Mouse (Mus musculus) megakaryocyte, embryonic 14.5 days (primary cell): ENCODE results near the gene Itpk1.

Source experiments
- FLI1 ChIP-seq: IDR thresholded peaks from 2 replicates; pipeline ENCODE4 v1.6.1; 2012; ENCODE audit warnings: low read length, inconsistent platforms, mixed read lengths
- GATA1 ChIP-seq: IDR thresholded peaks from 3 replicates; pipeline ENCODE4 v1.6.1; 2012; ENCODE audit warnings: mixed read lengths, low read length, inconsistent platforms, borderline replicate concordance

- TF ChIP-seq GATA1 = no peak
- TF ChIP-seq FLI1 = no peak
Observed at GRCm38 (mm10) chr12:102691180-102691579, 13.6 kb downstream of the Itpk1 start.
